Mouse (Mus musculus): ENCODE results near the gene Plekhf1.

DNA sequence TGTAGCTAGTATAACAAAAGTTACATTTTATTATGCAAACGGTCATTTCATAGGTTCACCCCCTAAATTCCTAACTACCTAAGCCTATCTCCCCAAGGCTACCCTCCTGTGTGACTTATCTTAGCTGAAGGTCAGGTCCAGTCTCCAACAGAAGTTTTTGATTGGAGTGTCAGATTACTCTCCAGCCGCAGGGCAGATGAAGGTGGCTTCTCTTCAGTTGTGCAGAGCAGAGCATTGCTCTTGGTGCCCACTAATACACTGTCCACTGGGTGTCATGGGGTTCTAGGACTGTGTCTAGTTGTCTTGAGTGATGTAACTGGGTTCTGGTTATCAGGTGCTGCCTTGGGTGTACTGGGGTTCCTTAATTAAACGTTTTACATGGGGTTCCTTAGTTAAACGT lies 44.0 kb upstream of the Plekhf1 start:
- no peak for TF ChIP-seq CTCF (IDR thresholded peaks at IDR 0.05; ENCODE audit: control insufficient read depth, insufficient read depth, insufficient read length)
- TF ChIP-seq MAX (IDR thresholded peaks at IDR 0.05): no peak
